In genomic region chr3:129803765-129804164, GRCm38 (mm10) we compare ENCODE assay signal across 21 mouse cellular contexts. TPM values are rescaled to one million over a fixed set of nuclear protein-coding genes. Genes with fewer than 3 reads are reported as not detected.
"Had no signal": no experiment of that assay in that cellular context is flagged by ENCODE, and none has a peak within 500 bp of the region (broad histone marks: within the 10 kb centered on the region; RNA-seq: fewer than 3 reads in every experiment).

Gene Lrit3, minus strand, starts transcription at chr3:129804030.

- H3K36me3 ChIP-seq: limb, embryonic 13.5 days; midbrain, embryonic 10.5 days; neural tube, embryonic 12.5 days had no signal

- H3K27ac ChIP-seq: hindbrain, postnatal 0 days; kidney, postnatal 0 days; limb, embryonic 13.5 days; liver, embryonic 14.5 days; midbrain, embryonic 10.5 days; neural tube, embryonic 12.5 days had no signal

- H3K9me3 ChIP-seq: limb, embryonic 13.5 days; midbrain, embryonic 10.5 days; neural tube, embryonic 12.5 days had no signal

- H3K27me3 ChIP-seq: limb, embryonic 13.5 days; neural tube, embryonic 12.5 days had no signal

- H3K4me3 ChIP-seq: limb, embryonic 13.5 days; midbrain, embryonic 10.5 days; neural tube, embryonic 12.5 days had no signal

- H3K9ac ChIP-seq: limb, embryonic 13.5 days; liver, embryonic 14.5 days; neural tube, embryonic 12.5 days had no signal

- ATAC-seq: hindbrain, postnatal 0 days had no signal

- DNase-seq: kidney, adult 11 months; kidney, adult 9 months; kidney, postnatal 36 days; layer of hippocampus, adult 9-11 months; lung, adult 2 months; lung, postnatal 4 days; midbrain, embryonic 14.5 days; thymus, postnatal 4 days had no signal

- H3K4me1 ChIP-seq: limb, embryonic 13.5 days; midbrain, embryonic 10.5 days; neural tube, embryonic 12.5 days had no signal

- H3K4me2 ChIP-seq: limb, embryonic 13.5 days; neural tube, embryonic 12.5 days had no signal

RNA-seq across cellular contexts. Expression of gene Lrit3, which starts in this region (rescaled TPM):
- total RNA-seq: hindbrain, postnatal 0 days; layer of hippocampus, adult 18-20 months; left cerebral cortex, postnatal 36 days; liver, adult 2 months; monocyte, adult 5-6 weeks; neutrophil, adult 5-6 weeks had no signal
- polyA plus RNA-seq: limb, embryonic 13.5 days; liver, adult 2 months; liver, embryonic 14.5 days; lung, adult 2 months; midbrain, embryonic 10.5 days; midbrain, embryonic 14.5 days; neural tube, embryonic 12.5 days; spleen, adult 2 months; testis, adult 2 months had no signal
